Mouse (Mus musculus) embryo, embryonic 9.5 days (tissue): Measurements from ENCODE around the gene Tmem220.

Source experiments
- DNase-seq: peaks from one replicate; pipeline ENCODE4 v3.0.0-alpha.2; 2017; ENCODE audit errors: extremely low spot score

The Tmem220 gene

DNA sequence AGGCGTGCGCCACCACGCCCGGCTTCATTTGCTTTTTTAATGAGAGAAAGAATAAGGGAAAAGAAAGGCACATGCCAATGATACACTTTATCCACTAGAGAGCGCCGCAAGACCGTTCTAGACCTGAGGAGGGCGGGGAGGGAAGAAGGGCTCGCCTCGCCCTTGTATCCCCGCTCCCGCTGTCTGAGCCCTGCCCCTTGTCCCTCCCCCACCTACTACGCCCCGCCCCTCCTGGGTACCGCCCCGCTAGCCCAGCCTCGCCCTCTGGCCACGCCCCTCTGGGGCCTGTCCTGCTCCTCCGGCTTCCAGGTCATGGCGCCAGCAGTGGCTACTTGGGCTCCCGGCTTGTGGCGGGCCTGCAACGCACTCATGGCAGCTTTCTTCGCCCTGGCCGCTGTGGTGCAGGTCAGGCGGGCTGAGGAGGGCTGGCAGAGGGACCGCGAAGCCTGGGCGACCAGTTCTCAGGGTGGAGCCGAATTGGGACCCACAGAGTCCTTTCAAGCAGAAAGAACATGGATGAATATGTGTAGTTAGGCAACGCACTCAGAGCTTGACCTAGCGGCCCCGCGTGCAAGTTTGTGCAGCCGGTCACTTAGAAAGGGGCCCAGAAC is at the start of gene Tmem220:
Gene Tmem220 (plus strand): TSS at position 288 of the 611 bp plus-strand sequence.
- DNase-seq: peak; percentile 99

DNA sequence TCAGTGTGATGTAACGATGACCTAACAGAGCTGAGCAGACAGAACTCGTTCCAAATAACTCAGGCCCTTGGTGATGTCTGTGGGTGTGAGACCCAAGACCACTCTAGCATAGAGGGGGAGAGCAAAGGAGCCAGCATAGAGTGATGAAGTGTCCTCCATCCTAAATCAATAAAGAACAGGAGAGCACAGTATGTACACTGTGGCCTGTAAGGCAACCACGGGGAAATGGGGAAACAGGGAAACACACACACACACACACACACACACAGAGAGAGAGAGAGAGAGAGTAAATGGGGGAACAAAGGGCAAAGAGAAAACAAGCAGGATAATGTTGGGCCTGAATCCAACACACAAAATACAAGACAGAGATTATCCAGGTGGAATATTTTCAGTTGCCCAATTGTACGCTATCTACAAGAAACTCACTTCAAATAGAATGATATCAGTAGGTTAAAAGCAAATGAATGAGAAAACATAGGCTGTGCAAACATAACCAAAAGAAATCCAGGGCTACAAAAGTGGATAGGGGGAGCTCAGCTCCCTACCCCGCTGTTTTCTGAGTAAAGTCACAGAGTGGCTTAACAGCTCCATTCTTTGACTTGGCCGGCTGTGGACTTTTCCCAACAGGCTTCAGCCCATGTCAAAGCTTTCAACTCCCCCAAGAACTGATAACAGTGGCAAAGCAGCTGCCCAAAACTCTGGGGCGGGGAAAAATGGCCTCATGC is 49.2 kb upstream of the Tmem220 start:
- DNase-seq: no peak

- DNase-seq: no peak
Measured at GRCm38 (mm10) chr11:66981336-66982115, 43.4 kb upstream of the Tmem220 start.

GRCm38 (mm10) chr11:66982794-66983193 is 42.2 kb upstream of the Tmem220 start:
- peak; percentile 56 for DNase-seq

DNA sequence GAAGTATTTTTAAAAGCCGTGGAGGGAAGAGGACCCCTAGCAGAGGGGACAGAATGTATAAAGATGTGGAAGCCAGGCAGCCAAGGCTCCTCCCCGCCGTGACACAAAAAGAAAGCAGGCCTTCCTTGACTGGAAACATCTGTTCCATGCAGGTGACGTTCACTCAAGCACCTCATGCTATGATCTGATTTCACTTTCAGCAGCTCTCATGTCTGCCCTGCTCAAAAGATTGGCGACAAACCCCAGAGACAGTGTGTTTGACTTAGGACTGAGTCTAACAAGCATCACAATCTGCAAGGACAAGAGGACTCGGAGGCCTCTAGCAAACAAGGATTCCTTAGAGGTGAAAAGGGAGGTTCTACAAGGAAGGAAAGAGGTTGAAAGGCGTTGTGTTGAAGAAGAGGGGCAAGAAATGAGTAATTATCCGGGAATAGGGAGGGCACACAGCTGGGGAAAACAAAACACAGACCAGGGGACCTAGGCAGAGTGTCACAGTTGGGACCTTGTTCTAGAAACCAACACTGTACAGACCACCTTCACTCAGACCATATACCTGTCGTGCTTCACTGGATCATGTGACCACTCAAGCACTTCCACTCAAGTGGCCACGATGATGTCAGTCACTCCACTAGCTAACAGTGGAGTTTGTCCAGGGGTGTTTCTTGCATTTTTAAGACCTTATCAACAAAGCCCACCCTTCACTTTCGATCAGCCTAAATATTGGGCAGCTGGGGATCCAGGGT is 41.4 kb upstream of the Tmem220 start:
- no peak for DNase-seq

DNA sequence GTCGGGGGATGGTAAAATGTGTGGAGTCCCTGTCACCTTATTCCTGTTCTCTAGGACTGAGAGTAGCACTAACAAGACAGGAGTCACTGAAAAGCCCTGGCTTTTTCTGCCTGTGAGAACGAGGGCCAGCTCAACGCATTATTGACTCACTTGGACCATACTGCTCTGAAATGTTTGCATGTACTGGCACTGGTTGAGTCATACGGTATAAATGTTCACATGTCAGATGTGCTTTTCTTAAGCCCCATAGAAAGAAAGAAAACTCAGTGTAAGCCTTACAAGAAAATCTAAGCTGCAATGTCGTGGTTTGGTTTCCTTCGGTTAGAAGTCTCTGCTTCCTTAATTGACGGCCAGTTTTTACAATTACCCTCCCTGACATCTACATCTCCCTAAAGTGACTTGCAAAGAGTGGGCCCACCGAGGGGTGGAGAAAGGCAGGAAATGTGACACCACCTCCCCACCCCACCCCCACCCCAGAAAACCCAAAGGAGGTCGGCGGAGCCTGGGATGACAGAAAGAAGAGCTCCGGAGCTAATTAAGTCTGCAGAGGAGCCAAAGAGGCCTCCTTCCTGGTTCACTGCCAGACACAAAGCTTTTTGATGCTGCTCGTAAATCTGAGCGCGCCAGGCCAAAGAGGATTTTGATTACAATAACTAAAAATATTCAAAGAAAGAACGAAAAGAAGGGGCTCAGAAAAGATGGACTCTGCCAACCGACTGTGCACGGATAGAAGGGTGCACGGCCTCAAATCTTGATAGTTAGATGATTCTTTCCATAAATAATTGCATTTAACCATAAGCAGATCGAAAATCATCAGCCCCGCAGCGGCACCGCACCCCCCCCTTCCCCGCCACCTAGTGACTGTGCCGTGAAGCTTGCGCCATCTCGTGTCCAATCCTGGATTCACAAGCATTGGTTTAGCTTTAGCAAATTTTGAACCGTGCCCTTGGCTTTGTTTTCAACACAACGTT is 40.5 kb upstream of the Tmem220 start:
- DNase-seq: peak; percentile 81

- DNase-seq: no peak
Measured at GRCm38 (mm10) chr11:66985136-66985702, 39.7 kb upstream of the Tmem220 start.

DNA sequence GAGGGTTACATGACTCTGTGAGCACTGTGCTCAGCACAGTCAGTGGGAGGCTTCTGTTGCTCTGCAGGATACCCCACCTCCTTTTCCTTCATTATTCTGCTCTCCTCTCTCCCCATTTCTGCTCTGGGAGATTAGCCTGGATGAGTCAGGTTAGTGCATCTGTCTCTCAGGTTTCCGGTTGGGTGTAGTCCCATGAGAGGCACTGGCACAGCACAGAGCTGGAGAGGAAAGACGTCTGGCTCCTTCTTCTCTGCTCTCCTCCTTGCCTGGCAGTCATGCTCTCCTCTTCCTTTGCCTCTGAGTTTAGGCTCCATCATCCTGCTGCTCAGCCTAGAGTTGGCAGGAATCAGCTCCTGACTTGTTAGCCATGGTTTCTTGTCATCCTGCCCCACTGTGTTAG is 32.8 kb upstream of the Tmem220 start:
- no peak for DNase-seq

DNA sequence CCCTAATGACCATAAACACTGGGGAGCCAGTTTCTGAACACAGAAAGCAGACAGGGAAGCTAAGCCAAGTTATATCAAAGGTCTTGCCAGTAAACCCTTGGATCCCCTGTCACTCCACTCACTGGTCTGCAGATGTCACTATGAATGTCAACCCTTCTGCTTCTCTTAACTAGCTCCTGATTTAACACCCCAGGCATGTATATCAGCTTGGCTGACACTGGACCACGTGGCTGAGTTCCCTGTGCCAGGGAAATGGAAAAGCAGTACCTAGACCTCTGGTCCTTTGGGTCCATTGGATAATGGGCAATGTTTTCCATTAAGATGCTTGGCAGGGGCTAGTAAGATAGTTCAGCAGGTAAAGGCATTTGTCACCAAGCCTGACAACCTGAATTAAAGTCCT is 31.3 kb upstream of the Tmem220 start:
- DNase-seq: no peak

GRCm38 (mm10) chr11:66996446-66996845 is 28.5 kb upstream of the Tmem220 start:
- no peak for DNase-seq

GRCm38 (mm10) chr11:66998467-66999403 is 26.2 kb upstream of the Tmem220 start:
- no peak for DNase-seq

- no peak for DNase-seq
Measured at GRCm38 (mm10) chr11:67000671-67001070, 24.3 kb upstream of the Tmem220 start.

DNA sequence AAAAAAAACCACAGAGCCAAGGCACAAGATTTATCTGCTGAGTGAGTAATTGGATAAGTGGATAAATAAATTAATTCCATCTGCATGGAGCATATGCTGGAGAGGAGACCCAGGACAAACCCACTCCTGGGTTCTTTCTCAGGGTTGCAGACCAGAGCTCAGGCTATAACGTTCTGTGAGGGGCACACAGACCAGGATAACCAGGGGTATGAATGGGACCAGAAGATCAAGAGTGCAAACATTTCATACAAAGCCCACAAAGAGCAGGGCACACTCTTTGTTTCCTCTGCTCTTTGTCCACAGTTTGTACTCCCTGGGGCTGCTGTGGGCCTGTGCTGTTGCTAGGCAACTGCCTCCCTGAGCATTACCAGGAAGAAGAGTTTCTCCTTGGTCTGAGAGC is 23.2 kb upstream of the Tmem220 start:
- peak; percentile 32 for DNase-seq

DNA sequence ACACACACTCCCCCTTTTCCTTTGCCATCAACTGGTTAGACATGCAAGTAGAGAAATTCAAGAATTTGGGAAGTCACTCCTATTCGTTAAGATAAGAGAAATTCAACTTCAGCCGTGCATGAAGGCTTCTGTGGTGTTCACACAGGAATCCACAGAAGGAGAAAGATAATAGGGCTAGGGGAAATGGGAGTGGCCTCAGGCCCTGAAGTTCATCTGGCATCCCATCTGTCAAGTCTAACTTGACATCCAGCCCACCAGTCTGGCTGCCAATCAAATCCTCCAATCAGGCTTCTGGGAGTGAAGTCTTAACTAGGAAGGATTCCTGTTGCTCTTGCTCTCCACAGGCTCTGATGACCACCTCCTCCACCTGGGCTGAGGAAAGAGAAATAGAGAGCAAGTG is 22.0 kb upstream of the Tmem220 start:
- no peak for DNase-seq

DNA sequence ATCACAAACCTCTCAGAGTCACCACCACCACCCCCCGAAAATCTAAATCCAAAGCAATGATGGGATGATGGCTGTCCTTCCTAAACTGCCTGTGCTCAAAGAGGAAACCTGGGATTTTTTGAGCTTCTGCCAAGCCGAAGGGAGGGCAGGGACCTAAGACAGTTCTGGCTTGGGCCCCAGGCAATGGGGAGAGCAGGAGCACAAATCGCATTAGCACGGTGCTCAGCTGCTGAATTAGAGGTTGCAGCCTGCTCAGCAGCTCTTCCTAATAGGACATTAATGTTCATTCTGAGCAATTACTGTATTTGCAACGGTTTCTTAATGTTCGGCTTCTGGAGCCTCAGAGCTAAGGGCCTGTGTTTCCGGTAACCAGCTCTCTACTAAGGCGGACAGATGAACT is 17.0 kb upstream of the Tmem220 start:
- no peak for DNase-seq

- DNase-seq: no peak
Measured at GRCm38 (mm10) chr11:67008528-67008927, 16.4 kb upstream of the Tmem220 start.

- DNase-seq: peak; percentile 38
Measured at GRCm38 (mm10) chr11:67010430-67010829, 14.5 kb upstream of the Tmem220 start.

DNA sequence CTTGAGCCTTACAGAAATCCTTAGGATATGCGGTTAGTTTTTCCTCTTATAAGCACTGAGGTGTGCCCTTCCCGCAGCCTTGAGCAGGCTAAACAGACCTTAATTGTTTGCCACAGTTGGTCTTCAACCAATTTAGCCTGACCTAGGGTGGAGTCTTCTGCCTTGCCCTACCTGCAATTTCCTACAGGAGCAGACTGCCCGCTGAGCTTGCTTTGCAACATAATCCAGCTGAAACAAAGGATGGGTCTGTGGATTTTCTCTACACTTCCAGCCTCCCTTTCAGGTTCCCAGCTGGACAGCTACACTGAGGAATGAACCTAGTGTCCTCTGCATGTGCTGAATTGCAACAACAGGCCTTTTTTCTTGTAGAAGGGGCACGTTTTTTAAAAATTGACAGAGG is 13.3 kb upstream of the Tmem220 start:
- no peak for DNase-seq

GRCm38 (mm10) chr11:67017801-67018591 is 7.0 kb upstream of the Tmem220 start:
- DNase-seq: no peak
